Mouse (Mus musculus): ENCODE results near the gene Zfhx3.

DNA sequence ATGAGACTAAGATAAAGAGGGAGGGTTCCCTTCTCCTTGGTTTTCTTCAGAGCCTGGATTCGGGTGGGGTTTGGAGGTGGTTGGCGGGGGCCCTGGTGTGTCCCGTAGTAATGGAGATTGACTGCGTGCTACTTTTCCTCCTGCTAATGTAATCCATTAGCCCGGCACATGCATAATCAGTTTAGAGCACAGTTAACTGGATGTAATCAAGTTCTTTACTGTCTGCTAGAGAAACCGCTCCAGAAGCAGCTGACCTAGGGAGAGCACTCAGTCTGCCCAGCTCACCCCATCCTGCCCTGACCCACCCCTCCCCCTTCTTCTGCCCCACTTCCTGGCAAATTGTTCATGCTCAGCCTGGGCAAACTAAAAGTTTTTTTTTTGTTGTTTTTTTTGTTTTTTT lies 860.6 kb downstream of the Zfhx3 start:
- no peak for TF ChIP-seq CTCF (IDR thresholded peaks at IDR 0.05; ENCODE audit: low read depth, low read length)
- no peak for TF ChIP-seq GATA1 (IDR thresholded peaks at IDR 0.05; ENCODE audit: borderline replicate concordance, low read length)
